Mouse (Mus musculus) liver, adult 2 months (tissue): ENCODE results near the gene Spns2.

Experiments used
- CTCF ChIP-seq: fragments of 200-500 bp; IDR thresholded peaks from 2 replicates; pipeline ENCODE4 v1.5.1; 2011; ENCODE audit warnings: low read depth, low read length, control low read depth
- POLR2A ChIP-seq: fragments of 200-500 bp; IDR thresholded peaks from 2 replicates; pipeline ENCODE4 v1.6.1; 2011; ENCODE audit warnings: low read length, control low read depth; ENCODE audit not compliant: insufficient read depth; ENCODE audit errors: extremely low read depth

DNA sequence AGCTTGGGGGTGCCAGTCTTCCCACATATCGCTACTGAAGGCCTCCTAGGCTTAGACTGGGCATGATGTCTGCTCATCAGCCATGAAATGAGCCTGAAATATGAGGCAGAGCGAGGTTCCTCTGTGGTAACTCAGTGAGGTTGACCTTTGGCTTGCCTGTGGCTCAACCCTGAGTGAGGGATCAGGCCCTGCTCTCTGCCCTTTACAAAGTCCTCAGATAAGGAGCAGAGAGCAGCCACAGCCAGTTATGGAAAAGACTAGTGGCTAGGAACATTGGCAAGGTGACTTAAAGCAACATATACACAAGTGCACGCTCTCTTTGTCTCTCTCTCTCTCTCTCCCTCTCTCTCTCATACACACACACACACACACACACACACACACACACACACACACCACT, 14.8 kb downstream of the Spns2 start:
- TF ChIP-seq POLR2A (peak; percentile 10; the same call in 1 of the 2 replicates), CTCF (no peak)
